Mouse (Mus musculus): ENCODE data around the gene Stn1. TPM values are rescaled to one million over a fixed set of nuclear protein-coding genes. Genes with fewer than 3 reads are reported as not detected.

Stn1 gene
- polyA plus RNA-seq, 1 experiment from 2014 or later, result 58.9 TPM

GRCm38 (mm10) chr19:47459214-47459613, 78.1 kb downstream of the Stn1 start:
- Histone ChIP-seq H3K4me2 (replicated peaks; ENCODE audit: low read depth, low read length) (no peak overlapping the region), H3K27ac (ENCODE audit: low read length) (no peak overlapping the region), H3K9me3 (ENCODE audit: low read length) (no peaks in the 10 kb centered on the region), H3K4me1 (ENCODE audit: insufficient read depth, low read length) (peaks cover 80% of the 10 kb centered on the region), H3K36me3 (ENCODE audit: insufficient read depth, low read length) (no peaks in the 10 kb centered on the region), H3K27me3 (ENCODE audit: insufficient read depth, low read length) (no peaks in the 10 kb centered on the region), H3K4me3 (ENCODE audit: low read length) (no peak overlapping the region), H3K9ac (replicated peaks; ENCODE audit: low read length) (no peak overlapping the region)
- no peak for ATAC-seq (ENCODE audit: low FRiP score, low TSS enrichment)
- 84% methylated on average over 5 of the region's 5 CpGs for WGBS

GRCm38 (mm10) chr19:47458504-47459161, 78.7 kb downstream of the Stn1 start:
- H3K4me3 ChIP-seq (ENCODE audit: low read length), result no peak overlapping the region
- 27% methylated on average over 17 of the region's 17 CpGs for WGBS
- no peaks in the 10 kb centered on the region for H3K9me3 ChIP-seq (ENCODE audit: low read length)
- no peak overlapping the region for H3K9ac ChIP-seq (replicated peaks; ENCODE audit: low read length)
- H3K36me3 ChIP-seq (ENCODE audit: insufficient read depth, low read length), result no peaks in the 10 kb centered on the region
- ATAC-seq (ENCODE audit: low FRiP score, low TSS enrichment), result no peak
- H3K27me3 ChIP-seq (ENCODE audit: insufficient read depth, low read length), result no peaks in the 10 kb centered on the region
- H3K4me1 ChIP-seq (ENCODE audit: insufficient read depth, low read length), result peaks cover 83% of the 10 kb centered on the region
- 0 out of 2 replicates have a peak overlapping the region, but pooled peaks have one; percentile 9 for H3K27ac ChIP-seq (ENCODE audit: low read length)
- no peak overlapping the region for H3K4me2 ChIP-seq (replicated peaks; ENCODE audit: low read depth, low read length)

GRCm38 (mm10) chr19:47457711-47458503, 79.4 kb downstream of the Stn1 start:
- H3K27ac ChIP-seq (ENCODE audit: low read length), result 0 out of 2 replicates have a peak overlapping the region, but pooled peaks have one; percentile 9
- no peaks in the 10 kb centered on the region for H3K27me3 ChIP-seq (ENCODE audit: insufficient read depth, low read length)
- no peaks in the 10 kb centered on the region for H3K9me3 ChIP-seq (ENCODE audit: low read length)
- WGBS, result 36% methylated on average over 13 of the region's 13 CpGs
- H3K4me1 ChIP-seq (ENCODE audit: insufficient read depth, low read length), result peaks cover 79% of the 10 kb centered on the region
- H3K36me3 ChIP-seq (ENCODE audit: insufficient read depth, low read length), result no peaks in the 10 kb centered on the region
- no peak overlapping the region for H3K4me3 ChIP-seq (ENCODE audit: low read length)
- no peak overlapping the region for H3K9ac ChIP-seq (replicated peaks; ENCODE audit: low read length)
- no peak overlapping the region for H3K4me2 ChIP-seq (replicated peaks; ENCODE audit: low read depth, low read length)
- ATAC-seq (ENCODE audit: low FRiP score, low TSS enrichment), result no peak

GRCm38 (mm10) chr19:47456021-47456420, 81.3 kb downstream of the Stn1 start:
- H3K4me2 ChIP-seq (replicated peaks; ENCODE audit: low read depth, low read length), result no peak overlapping the region
- H3K9me3 ChIP-seq (ENCODE audit: low read length), result no peaks in the 10 kb centered on the region
- no peak overlapping the region for H3K9ac ChIP-seq (replicated peaks; ENCODE audit: low read length)
- H3K27me3 ChIP-seq (ENCODE audit: insufficient read depth, low read length), result no peaks in the 10 kb centered on the region
- no peak overlapping the region for H3K4me3 ChIP-seq (ENCODE audit: low read length)
- 40% methylated on average over 6 of the region's 6 CpGs for WGBS
- ATAC-seq (ENCODE audit: low FRiP score, low TSS enrichment), result no peak
- H3K36me3 ChIP-seq (ENCODE audit: insufficient read depth, low read length), result no peaks in the 10 kb centered on the region
- H3K4me1 ChIP-seq (ENCODE audit: insufficient read depth, low read length), result peaks cover 80% of the 10 kb centered on the region
- no peak overlapping the region for H3K27ac ChIP-seq (ENCODE audit: low read length)

GRCm38 (mm10) chr19:47455001-47455755, 82.1 kb downstream of the Stn1 start:
- H3K9me3 ChIP-seq (ENCODE audit: low read length), result no peaks in the 10 kb centered on the region
- H3K36me3 ChIP-seq (ENCODE audit: insufficient read depth, low read length), result no peaks in the 10 kb centered on the region
- no peak overlapping the region for H3K27ac ChIP-seq (ENCODE audit: low read length)
- H3K27me3 ChIP-seq (ENCODE audit: insufficient read depth, low read length), result no peaks in the 10 kb centered on the region
- ATAC-seq (ENCODE audit: low FRiP score, low TSS enrichment), result no peak
- H3K4me2 ChIP-seq (replicated peaks; ENCODE audit: low read depth, low read length), result no peak overlapping the region
- H3K4me1 ChIP-seq (ENCODE audit: insufficient read depth, low read length), result peaks cover 80% of the 10 kb centered on the region
- WGBS, result 80% methylated on average over 15 of the region's 15 CpGs
- H3K4me3 ChIP-seq (ENCODE audit: low read length), result no peak overlapping the region
- H3K9ac ChIP-seq (replicated peaks; ENCODE audit: low read length), result no peak overlapping the region

DNA sequence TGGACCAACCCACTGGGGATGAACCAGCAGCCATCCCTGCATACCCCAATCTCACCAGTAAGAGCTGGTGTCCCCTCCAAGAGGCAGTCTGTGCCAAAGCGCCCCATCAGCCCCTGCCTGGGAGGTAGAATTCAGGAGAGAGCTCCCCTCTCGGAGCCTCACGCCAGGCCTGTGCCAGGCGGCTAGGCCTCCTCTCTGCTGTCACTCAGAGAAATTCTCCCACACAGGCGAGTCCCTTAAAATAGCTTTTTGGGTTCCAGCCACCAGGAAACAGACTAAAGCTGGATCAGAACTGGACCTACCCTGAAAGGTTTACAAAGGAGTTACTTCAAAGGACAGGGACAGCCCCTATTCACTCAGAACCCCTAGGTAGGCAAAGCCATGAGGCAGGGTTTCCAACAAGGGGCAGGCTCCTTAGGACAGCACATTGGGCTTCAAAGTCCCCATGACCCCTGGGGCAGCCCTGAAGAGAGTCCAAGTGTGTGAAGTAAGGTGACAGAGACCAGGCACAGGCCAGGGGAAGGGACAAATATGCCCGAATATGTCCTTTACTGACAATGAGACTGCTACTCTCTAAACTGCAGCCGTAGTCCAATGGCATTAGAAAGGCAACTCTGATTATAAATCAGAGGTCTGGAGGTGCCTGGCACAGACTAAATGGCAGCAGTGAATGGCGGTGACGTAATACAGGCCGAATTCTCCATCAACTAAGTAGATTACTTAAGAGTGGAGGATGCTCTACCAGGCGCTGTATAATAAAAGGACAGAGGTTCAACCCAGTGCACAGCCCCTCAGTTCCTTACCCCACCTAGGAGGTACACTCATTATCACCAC, 82.9 kb downstream of the Stn1 start:
- H3K4me2 ChIP-seq (replicated peaks; ENCODE audit: low read depth, low read length), result no peak overlapping the region
- H3K27ac ChIP-seq (ENCODE audit: low read length), result peak overlapping the region; percentile 18; the same call in 1 of the 2 replicates
- WGBS, result 82% methylated on average over 11 of the region's 11 CpGs
- peaks cover 82% of the 10 kb centered on the region for H3K4me1 ChIP-seq (ENCODE audit: insufficient read depth, low read length)
- no peak for ATAC-seq (ENCODE audit: low FRiP score, low TSS enrichment)
- no peak overlapping the region for H3K4me3 ChIP-seq (ENCODE audit: low read length)
- H3K27me3 ChIP-seq (ENCODE audit: insufficient read depth, low read length), result no peaks in the 10 kb centered on the region
- no peaks in the 10 kb centered on the region for H3K9me3 ChIP-seq (ENCODE audit: low read length)
- H3K9ac ChIP-seq (replicated peaks; ENCODE audit: low read length), result no peak overlapping the region; the same call in 1 of the 2 replicates
- no peaks in the 10 kb centered on the region for H3K36me3 ChIP-seq (ENCODE audit: insufficient read depth, low read length)

GRCm38 (mm10) chr19:47453352-47453751, 84.0 kb downstream of the Stn1 start:
- Histone ChIP-seq H3K27ac (ENCODE audit: low read length) (no peak overlapping the region), H3K4me2 (replicated peaks; ENCODE audit: low read depth, low read length) (no peak overlapping the region), H3K4me3 (ENCODE audit: low read length) (no peak overlapping the region), H3K27me3 (ENCODE audit: insufficient read depth, low read length) (no peaks in the 10 kb centered on the region), H3K9me3 (ENCODE audit: low read length) (no peaks in the 10 kb centered on the region), H3K4me1 (ENCODE audit: insufficient read depth, low read length) (peaks cover 82% of the 10 kb centered on the region), H3K36me3 (ENCODE audit: insufficient read depth, low read length) (no peaks in the 10 kb centered on the region), H3K9ac (replicated peaks; ENCODE audit: low read length) (no peak overlapping the region)
- no peak for ATAC-seq (ENCODE audit: low FRiP score, low TSS enrichment)
- WGBS, result 62% methylated on average over 7 of the region's 7 CpGs

GRCm38 (mm10) chr19:47452682-47453081, 84.6 kb downstream of the Stn1 start:
- no peaks in the 10 kb centered on the region for H3K9me3 ChIP-seq (ENCODE audit: low read length)
- H3K27ac ChIP-seq (ENCODE audit: low read length), result peak overlapping the region; percentile 9; the same call in 1 of the 2 replicates
- no peaks in the 10 kb centered on the region for H3K27me3 ChIP-seq (ENCODE audit: insufficient read depth, low read length)
- no peak overlapping the region for H3K4me3 ChIP-seq (ENCODE audit: low read length)
- no peak overlapping the region for H3K4me2 ChIP-seq (replicated peaks; ENCODE audit: low read depth, low read length)
- H3K36me3 ChIP-seq (ENCODE audit: insufficient read depth, low read length), result no peaks in the 10 kb centered on the region
- peaks cover 82% of the 10 kb centered on the region for H3K4me1 ChIP-seq (ENCODE audit: insufficient read depth, low read length)
- ATAC-seq (ENCODE audit: low FRiP score, low TSS enrichment), result no peak
- no peak overlapping the region for H3K9ac ChIP-seq (replicated peaks; ENCODE audit: low read length)
- WGBS, result 75% methylated on average over 10 of the region's 10 CpGs

DNA sequence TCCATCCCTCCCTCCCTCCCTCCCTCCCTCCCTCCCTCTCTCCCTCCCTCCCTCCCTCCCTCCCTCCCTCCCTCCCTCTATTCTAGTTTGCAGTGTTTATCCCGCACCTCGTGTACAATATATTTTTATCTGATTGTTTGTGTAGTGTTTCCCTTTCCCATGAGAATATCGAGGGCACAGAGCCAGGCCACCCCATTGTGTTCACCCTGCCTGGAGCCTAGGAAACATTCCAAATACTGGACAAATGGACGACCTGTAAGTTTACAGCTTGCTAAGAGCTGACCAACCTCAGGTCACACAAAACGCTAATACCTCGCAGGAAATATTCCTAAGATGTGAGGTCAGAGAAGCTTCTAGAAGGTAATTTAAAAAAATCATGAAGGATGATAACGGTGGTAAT, 85.1 kb downstream of the Stn1 start:
- ATAC-seq (ENCODE audit: low FRiP score, low TSS enrichment), result no peak
- Histone ChIP-seq H3K9ac (replicated peaks; ENCODE audit: low read length) (no peak overlapping the region), H3K9me3 (ENCODE audit: low read length) (no peaks in the 10 kb centered on the region), H3K36me3 (ENCODE audit: insufficient read depth, low read length) (no peaks in the 10 kb centered on the region), H3K27me3 (ENCODE audit: insufficient read depth, low read length) (no peaks in the 10 kb centered on the region), H3K4me3 (ENCODE audit: low read length) (no peak overlapping the region), H3K4me1 (ENCODE audit: insufficient read depth, low read length) (peaks cover 81% of the 10 kb centered on the region), H3K27ac (ENCODE audit: low read length) (peak overlapping the region; percentile 9; the same call in 1 of the 2 replicates), H3K4me2 (replicated peaks; ENCODE audit: low read depth, low read length) (no peak overlapping the region)
- WGBS, result 59% methylated on average over 7 of the region's 7 CpGs
